Mouse (Mus musculus) olfactory bulb, adult 2 months (tissue): ENCODE results near the gene Hoxa5. TPM values are rescaled to one million over a fixed set of nuclear protein-coding genes. Genes with fewer than 3 reads are reported as not detected.

Source experiments
- H3K27ac ChIP-seq: fragments of 200-500 bp; 2 replicates; pipeline ENCODE4 v1.5.1; 2012; ENCODE audit warnings: low read depth, low read length; ENCODE audit not compliant: insufficient read depth
- H3K4me1 ChIP-seq: fragments of 200-500 bp; 2 replicates; pipeline ENCODE4 v1.6.1; 2012; ENCODE audit warnings: low read length; ENCODE audit not compliant: control insufficient read depth, insufficient read depth
- H3K4me3 ChIP-seq: fragments of 200-500 bp; 2 replicates; pipeline ENCODE4 v1.5.1; 2012; ENCODE audit warnings: mild to moderate bottlenecking, low read depth, low read length, moderate library complexity; ENCODE audit not compliant: insufficient read depth
- CTCF ChIP-seq: fragments of 200-500 bp; IDR thresholded peaks from 2 replicates; pipeline ENCODE4 v1.5.1; 2012; ENCODE audit warnings: low read depth, mild to moderate bottlenecking, low read length, moderate library complexity; ENCODE audit not compliant: insufficient read depth
- POLR2A ChIP-seq: fragments of 200-500 bp; IDR thresholded peaks from 2 replicates; pipeline ENCODE4 v1.6.1; 2012; ENCODE audit warnings: mild to moderate bottlenecking, low read depth, low read length, moderate library complexity; ENCODE audit not compliant: insufficient read depth
- WGBS: fragments of 180-500 bp; shearing (Covaris S2); methylation state at CpG from one replicate; pipeline ENCODE4 v1.1.7; 2018; 5-methylcytosine and 5-hydroxymethylcytosine counted together
- polyA plus RNA-seq: library from polyadenylated mRNA; stranded (reverse); fragments of >200 nt; gene quantifications from 2 replicates; pipeline ENCODE4 v1.2.4, GENCODE M21; 2012; ENCODE audit warnings: low replicate concordance; ENCODE audit not compliant: missing spikeins, insufficient read depth, insufficient read length

Gene Hoxa5
- polyA plus RNA-seq, 1 experiment: not detected

- Histone ChIP-seq H3K27ac (no peak overlapping the region), H3K4me3 (no peak overlapping the region), H3K4me1 (no peaks in the 10 kb centered on the region)
- 4% methylated on average over 28 of the region's 28 CpGs for WGBS
- TF ChIP-seq CTCF (no peak), POLR2A (no peak)
Observed at GRCm38 (mm10) chr6:52165441-52166370, 38.7 kb downstream of the Hoxa5 start.

GRCm38 (mm10) chr6:52164626-52165440, 39.6 kb downstream of the Hoxa5 start, which contains the start of gene Hoxa2:
Gene Hoxa2 (minus strand): TSS chr6:52164831.
- Histone ChIP-seq H3K4me3 (no peak within 1 kb of the TSS), H3K4me1 (no peaks in the 10 kb centered on the region), H3K27ac (no peak within 1 kb of the TSS)
- TF ChIP-seq POLR2A (no peak), CTCF (no peak)
- 2% methylated on average over 25 of the region's 25 CpGs for WGBS

GRCm38 (mm10) chr6:52164051-52164625, 40.2 kb downstream of the Hoxa5 start:
- Histone ChIP-seq H3K4me1 (no peaks in the 10 kb centered on the region), H3K27ac (no peak overlapping the region), H3K4me3 (no peak overlapping the region)
- 2% methylated on average over 39 of the region's 39 CpGs for WGBS
- TF ChIP-seq CTCF: no peak

GRCm38 (mm10) chr6:52163366-52164031, 40.9 kb downstream of the Hoxa5 start:
- no peak overlapping the region for H3K27ac ChIP-seq
- 2% methylated on average over 17 of the region's 17 CpGs for WGBS
- TF ChIP-seq CTCF: no peak
- no peak for TF ChIP-seq POLR2A
- H3K4me1 ChIP-seq: peaks cover 3% of the 10 kb centered on the region; the same call in 1 of the 2 replicates
- no peak overlapping the region for H3K4me3 ChIP-seq

GRCm38 (mm10) chr6:52162611-52163365, 41.6 kb downstream of the Hoxa5 start:
- no peak for TF ChIP-seq CTCF
- no peak for TF ChIP-seq POLR2A
- WGBS: 5% methylated on average over 14 of the region's 14 CpGs
- H3K4me1 ChIP-seq: peaks cover 7% of the 10 kb centered on the region
- H3K27ac ChIP-seq: no peak overlapping the region
- H3K4me3 ChIP-seq: no peak overlapping the region

- no peak overlapping the region for H3K27ac ChIP-seq
- H3K4me3 ChIP-seq: no peak overlapping the region
- H3K4me1 ChIP-seq: peaks cover 7% of the 10 kb centered on the region
- no peak for TF ChIP-seq POLR2A
- TF ChIP-seq CTCF: no peak
- 8% methylated on average over 1 of the region's 1 CpGs for WGBS
Observed at GRCm38 (mm10) chr6:52162093-52162380, 42.4 kb downstream of the Hoxa5 start.

GRCm38 (mm10) chr6:52161336-52162092, 42.9 kb downstream of the Hoxa5 start:
- no peak overlapping the region for H3K27ac ChIP-seq
- no peak overlapping the region for H3K4me3 ChIP-seq
- TF ChIP-seq CTCF (no peak), POLR2A (no peak)
- peaks cover 7% of the 10 kb centered on the region for H3K4me1 ChIP-seq
- WGBS: 4% methylated on average over 8 of the region's 8 CpGs

GRCm38 (mm10) chr6:52160511-52161335, 43.7 kb downstream of the Hoxa5 start:
- Histone ChIP-seq H3K4me1 (peaks cover 7% of the 10 kb centered on the region), H3K27ac (no peak overlapping the region), H3K4me3 (no peak overlapping the region)
- WGBS: 4% methylated on average over 30 of the region's 30 CpGs
- no peak for TF ChIP-seq POLR2A
- TF ChIP-seq CTCF: no peak
